Mouse (Mus musculus) liver, adult 2 months (tissue): ENCODE measurements around the gene Jarid2.

Experiments
- CTCF ChIP-seq: fragments of 200-500 bp; IDR thresholded peaks from 2 replicates; pipeline ENCODE4 v1.5.1; 2011; ENCODE audit warnings: low read depth, low read length, control low read depth
- POLR2A ChIP-seq: fragments of 200-500 bp; IDR thresholded peaks from 2 replicates; pipeline ENCODE4 v1.6.1; 2011; ENCODE audit warnings: low read length, control low read depth; ENCODE audit not compliant: insufficient read depth; ENCODE audit errors: extremely low read depth

DNA sequence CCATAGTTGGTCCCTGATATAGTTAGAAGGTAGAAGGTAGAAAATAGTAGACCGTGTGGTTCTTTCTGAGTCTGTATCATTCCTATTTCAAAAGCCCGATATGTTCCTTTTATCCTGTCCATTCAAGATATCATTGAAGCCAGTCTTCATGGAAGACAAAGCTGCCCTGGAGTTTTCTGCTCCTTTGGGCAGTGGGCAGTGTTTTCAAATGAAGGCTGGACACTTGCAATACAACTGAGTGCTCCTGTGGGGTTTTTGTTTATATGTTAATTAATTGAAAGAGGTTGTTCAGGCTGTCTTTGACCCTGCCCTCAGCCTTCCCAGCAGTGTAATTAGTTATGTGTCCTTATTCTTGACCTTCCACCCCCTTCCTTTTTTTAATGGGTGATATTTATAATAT is 122.2 kb downstream of the Jarid2 start:
- TF ChIP-seq CTCF = no peak
- no peak for TF ChIP-seq POLR2A
